Mouse (Mus musculus): ENCODE measurements around the gene Btla.

Gene Btla

GRCm38 (mm10) chr16:45261321-45261720, 37.2 kb downstream of the Btla start:
- no peak for DNase-seq

- DNase-seq, result no peak
These were observed 37.9 kb downstream of the Btla start for GRCm38 (mm10) chr16:45262051-45262450.

GRCm38 (mm10) chr16:45269886-45270285, 45.8 kb downstream of the Btla start:
- DNase-seq, result no peak

GRCm38 (mm10) chr16:45283093-45283492, 59.0 kb downstream of the Btla start:
- DNase-seq, result peak in 1 of 2 experiments; percentile 27

GRCm38 (mm10) chr16:45297806-45298205, 73.7 kb downstream of the Btla start:
- no peak for DNase-seq

Measured in kidney, postnatal 36 days (tissue).